In genomic region chrX:163858494-163858893, GRCm38 (mm10) we compare ENCODE assay signal across 25 mouse cellular contexts. TPM values are rescaled to one million over a fixed set of nuclear protein-coding genes. Genes with fewer than 3 reads are reported as not detected.
DNase-seq lines count a peak whose midpoint lies in the region; ATAC-seq and TF ChIP-seq lines count a peak whose summit lies in the region.
"Had no signal": no experiment of that assay in that cellular context is flagged by ENCODE, and none has a peak within 500 bp of the region (broad histone marks: within the 10 kb centered on the region; RNA-seq: fewer than 3 reads in every experiment).

No protein-coding gene starts in this region.

- peak overlapping the region; percentile 61 for H3K4me2 ChIP-seq in myocyte (ENCODE audit: low read depth)
- no peak overlapping the region for H3K4me2 ChIP-seq in heart, embryonic 11.5 days
- H3K4me2 ChIP-seq: embryonic facial prominence, embryonic 12.5 days; forebrain, embryonic 12.5 days had no signal

- H3K79me2 ChIP-seq in myocyte (ENCODE audit: control insufficient read depth, insufficient read depth), result no peaks in the 10 kb centered on the region
- no peaks in the 10 kb centered on the region for H3K79me2 ChIP-seq in heart, adult 2 months (replicated peaks; ENCODE audit: control insufficient read depth, insufficient read depth, low read length)

- no peak overlapping the region for H3K9ac ChIP-seq in heart, adult 2 months (ENCODE audit: low read depth, low read length)
- no peak overlapping the region for H3K9ac ChIP-seq in heart, embryonic 11.5 days (ENCODE audit: low read depth, low read length)
- H3K9ac ChIP-seq: embryonic facial prominence, embryonic 12.5 days; forebrain, embryonic 12.5 days; forebrain, postnatal 0 days had no signal

- WGBS in heart, adult 2 months, result 35% methylated on average over 3 of the region's 3 CpGs
- WGBS in heart, embryonic 11.5 days (ENCODE audit: insufficient replicate concordance), result 38% methylated on average over 3 of the region's 3 CpGs

- no peak for ATAC-seq in heart, embryonic 11.5 days (replicated peaks; ENCODE audit: insufficient number of reproducible peaks, low FRiP score, low TSS enrichment)
- ATAC-seq: activated CD4-positive, CD25-positive, alpha-beta regulatory T cell, adult 4 months; forebrain, embryonic 14.5 days; forebrain, postnatal 0 days; Patski had no signal

- no peak overlapping the region for H3K27ac ChIP-seq in heart, adult 2 months
- H3K27ac ChIP-seq in heart, embryonic 11.5 days (ENCODE audit: low read depth, low read length), result no peak overlapping the region
- H3K27ac ChIP-seq: embryonic facial prominence, embryonic 10.5 days; embryonic facial prominence, embryonic 12.5 days; forebrain, embryonic 10.5 days; forebrain, embryonic 12.5 days had no signal

- TF ChIP-seq POLR2A in myocyte (IDR thresholded peaks at IDR 0.05; ENCODE audit: insufficient read length, low read depth), result no peak
- TF ChIP-seq POLR2A in heart, adult 2 months (IDR thresholded peaks at IDR 0.05; ENCODE audit: insufficient read depth, low read depth, low read length), result no peak

- TF ChIP-seq EP300 in heart, adult 2 months (IDR thresholded peaks at IDR 0.05; ENCODE audit: insufficient read depth, low read depth, low read length), result no peak

- H3K27me3 ChIP-seq in myocyte (ENCODE audit: control insufficient read depth, insufficient read depth, insufficient read length), result no peaks in the 10 kb centered on the region
- no peaks in the 10 kb centered on the region for H3K27me3 ChIP-seq in heart, adult 2 months (ENCODE audit: control insufficient read depth, insufficient read depth, low read length)
- H3K27me3 ChIP-seq in heart, embryonic 11.5 days (ENCODE audit: control insufficient read depth, insufficient read depth, low read length), result no peaks in the 10 kb centered on the region
- H3K27me3 ChIP-seq: embryonic facial prominence, embryonic 12.5 days had no signal

- no peaks in the 10 kb centered on the region for H3K4me1 ChIP-seq in heart, adult 2 months (ENCODE audit: control insufficient read depth, insufficient read depth, low read length)
- H3K4me1 ChIP-seq in heart, embryonic 11.5 days (ENCODE audit: control insufficient read depth, insufficient read depth, low read length), result no peaks in the 10 kb centered on the region
- H3K4me1 ChIP-seq: embryonic facial prominence, embryonic 12.5 days; forebrain, embryonic 12.5 days had no signal

- intact Hi-C loops in heart, adult 2 months (cut with DNase I), result no loop called here

- H3K36me3 ChIP-seq in myocyte (ENCODE audit: control insufficient read depth, insufficient read depth), result no peaks in the 10 kb centered on the region
- H3K36me3 ChIP-seq in heart, adult 2 months (ENCODE audit: control insufficient read depth, insufficient read depth, low read length), result no peaks in the 10 kb centered on the region
- no peaks in the 10 kb centered on the region for H3K36me3 ChIP-seq in heart, embryonic 11.5 days (ENCODE audit: control insufficient read depth, insufficient read depth, low read length)
- H3K36me3 ChIP-seq: embryonic facial prominence, embryonic 10.5 days; embryonic facial prominence, embryonic 12.5 days; forebrain, embryonic 10.5 days; forebrain, embryonic 12.5 days had no signal

- no peak overlapping the region for H3K4me3 ChIP-seq in myocyte
- no peak overlapping the region for H3K4me3 ChIP-seq in heart, adult 2 months
- H3K4me3 ChIP-seq in heart, embryonic 11.5 days (ENCODE audit: low read depth, low read length), result no peak overlapping the region
- H3K4me3 ChIP-seq: embryonic facial prominence, embryonic 10.5 days; embryonic facial prominence, embryonic 12.5 days; erythroblast, embryonic 14.5 days; forebrain, embryonic 10.5 days; forebrain, embryonic 12.5 days had no signal

- no peak for TF ChIP-seq CTCF in heart, adult 2 months (IDR thresholded peaks at IDR 0.05)

- H3ac ChIP-seq in myocyte (ENCODE audit: control insufficient read depth, insufficient read length), result no peak overlapping the region

- no peaks in the 10 kb centered on the region for H3K9me3 ChIP-seq in heart, embryonic 11.5 days (replicated peaks; ENCODE audit: control insufficient read depth, low read length)
- H3K9me3 ChIP-seq: embryonic facial prominence, embryonic 10.5 days; embryonic facial prominence, embryonic 12.5 days; forebrain, embryonic 10.5 days; forebrain, embryonic 12.5 days had no signal

- peak; percentile 68 for DNase-seq in 3T3-L1 (ENCODE audit: low read depth, low spot score)
- peak; percentile 7 for DNase-seq in adipocyte (ENCODE audit: low spot score)
- DNase-seq in heart, adult 2 months, result no peak
- DNase-seq in left cerebral cortex, adult 18-20 months (ENCODE audit: low spot score in 2 of 2), result no peak
- DNase-seq in embryo, embryonic 10.5 days (ENCODE audit: low spot score), result no peak
- DNase-seq: adrenal gland, adult 2 months; adrenal gland, postnatal 10 days; adrenal gland, postnatal 25 days; cerebellum, adult 11 months; cerebellum, adult 18-20 months; cerebellum, adult 8-10 months; cerebellum, adult 9-11 months; cerebellum, postnatal 14 days; cerebellum, postnatal 36 days; forebrain, postnatal 0 days had no signal

TF ChIP-seq in myocyte, 11 proteins besides CTCF, POLR2A, EP300 and RAD21:
- TF ChIP-seq TCF3 (IDR thresholded peaks at IDR 0.05; ENCODE audit: insufficient read length, low read depth) (no peak), MYOG (IDR thresholded peaks at IDR 0.05; ENCODE audit: control insufficient read depth in 1 of 3, insufficient read depth in 1 of 3, insufficient read length in 2 of 3, low read depth in 2 of 3) (no peak), MYOD1 (IDR thresholded peaks at IDR 0.05; ENCODE audit: control insufficient read depth in 1 of 3, insufficient read length in 2 of 3, low read depth in 2 of 3) (no peak), USF1 (IDR thresholded peaks at IDR 0.05; ENCODE audit: low read depth) (no peak), E2F4 (IDR thresholded peaks at IDR 0.05; ENCODE audit: insufficient read depth) (no peak), POLR2AphosphoS2 (IDR thresholded peaks at IDR 0.05; ENCODE audit: insufficient read length, low read depth) (no peak), TCF12 (IDR thresholded peaks at IDR 0.05; ENCODE audit: insufficient read depth, poor library complexity, severe bottlenecking) (no peak), REST (IDR thresholded peaks at IDR 0.05; ENCODE audit: insufficient read depth, insufficient read length) (no peak), MAX (IDR thresholded peaks at IDR 0.05; ENCODE audit: low read depth) (no peak), SRF (IDR thresholded peaks at IDR 0.05; ENCODE audit: control insufficient read depth, insufficient read length, low read depth) (no peak), CEBPB (IDR thresholded peaks at IDR 0.05; ENCODE audit: insufficient read depth, poor library complexity, severe bottlenecking) (no peak)

RNA-seq across cellular contexts. Expression of gene Ap1s2, which starts 50.3 kb away (rescaled TPM):
- polyA plus RNA-seq in myocyte (2012; fragmentation: generic; extraction: Trizol), result 22.3 TPM
- 10 to 100 TPM; 21.5 to 26.2 TPM for total RNA-seq in heart, adult 2 months (2021)
- polyA plus RNA-seq in heart, adult 2 months (2012; rRNA removed), result 8.0 and 10.1 TPM in 2 replicates
- polyA plus RNA-seq in heart, embryonic 11.5 days (2014; fragmentation: Nextera tagmentation; extraction: Ambion mirVana), result 20.1 and 26.0 TPM in 2 replicates
- total RNA-seq in left cerebral cortex, adult 18-20 months (2021), result 10 to 100 TPM; 35.5 to 38.8 TPM

Comparison
In these comparisons a context has a peak if more than half of its experiments do, and no peak if none do; other contexts are left out.
1. DNase-seq: peak in 3T3-L1 (single experiment) and adipocyte (single experiment); none in heart, adult 2 months (0 of 2), left cerebral cortex, adult 18-20 months (0 of 2) and embryo, embryonic 10.5 days (single experiment).